Mouse (Mus musculus) adipocyte (in vitro differentiated cells): Measurements from ENCODE around the gene Bcl2a1b.
"Not testable (repeated sequence)": the region's sequence is repeated elsewhere in the genome, so short reads cannot be mapped to it uniquely, and the experiment has no call there.

ENCODE experiments used
- DNase-seq: peaks from one replicate; pipeline ENCODE4 v3.0.0-alpha.2; 2016; ENCODE audit warnings: low spot score

Bcl2a1b gene

GRCm38 (mm10) chr9:89198969-89199416, at the start of gene Bcl2a1b, which contains the start of gene Gm29094:
TSS of gene Bcl2a1b (plus strand) at chr9:89199209.
TSS of gene Gm29094 (plus strand) at chr9:89199379.
- DNase-seq, result not testable (repeated sequence)

DNA sequence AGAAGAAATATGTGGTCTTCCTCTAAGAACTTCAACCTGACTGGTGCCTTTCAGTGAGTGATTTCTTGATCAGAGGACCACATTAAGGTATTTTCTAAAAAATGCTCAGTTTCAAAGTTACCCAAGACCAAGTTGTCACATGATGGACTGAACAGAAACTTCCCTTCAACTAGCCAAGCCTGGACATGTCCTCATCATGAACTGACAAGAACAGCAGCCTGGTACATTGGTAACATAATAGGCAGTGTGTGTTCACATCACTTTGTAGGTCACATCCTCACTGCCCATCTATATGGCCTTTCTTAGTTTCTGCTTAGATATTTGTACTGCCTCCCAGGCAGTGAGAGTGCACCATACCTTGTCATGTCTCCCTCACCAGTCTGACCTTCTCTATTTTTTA, 26.5 kb upstream of the Bcl2a1b start:
- not testable (repeated sequence) for DNase-seq

DNA sequence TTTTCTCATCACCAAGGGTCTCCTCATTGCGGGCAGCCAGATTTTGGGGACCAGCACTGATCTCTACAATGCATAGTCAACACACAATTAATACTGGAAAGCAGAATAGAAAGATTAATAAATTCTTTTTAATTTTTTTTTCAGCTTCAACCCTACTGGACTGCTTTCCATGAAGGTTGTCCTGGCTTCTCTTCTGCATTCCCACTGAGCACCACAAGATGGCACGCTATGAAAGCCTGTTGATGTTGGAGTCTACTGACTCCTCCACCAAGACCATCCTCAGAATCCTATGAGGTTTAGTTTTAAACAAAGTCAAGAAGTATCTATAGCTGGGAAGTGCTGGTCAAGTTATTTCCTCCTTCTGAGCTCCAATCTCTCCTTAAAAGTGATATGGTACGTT, 20.2 kb upstream of the Bcl2a1b start:
- DNase-seq, result peak; percentile 23

DNA sequence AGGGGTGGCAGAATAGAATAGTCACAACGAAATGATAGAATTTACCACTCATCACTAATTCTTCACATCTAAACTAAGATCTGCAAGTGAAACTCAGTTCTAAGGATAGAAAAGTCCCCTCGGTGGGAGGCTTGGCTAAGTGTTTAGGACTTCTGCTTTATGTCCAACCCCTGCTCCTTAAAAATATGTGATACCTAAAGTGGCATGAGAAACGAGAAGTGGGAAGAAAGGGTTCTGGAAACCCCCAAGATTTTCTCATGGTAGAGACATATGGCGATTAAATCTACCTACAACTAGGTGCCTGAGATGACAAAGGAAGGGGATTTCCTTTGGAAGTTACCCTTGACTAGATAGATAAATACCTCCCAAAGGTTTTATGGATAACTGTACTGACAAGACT, 19.5 kb upstream of the Bcl2a1b start:
- not testable (repeated sequence) for DNase-seq

- not testable (repeated sequence) for DNase-seq
Measured at GRCm38 (mm10) chr9:89187006-89187405, 12.0 kb upstream of the Bcl2a1b start.

GRCm38 (mm10) chr9:89195483-89195882, 3.5 kb upstream of the Bcl2a1b start:
- DNase-seq, result not testable (repeated sequence)

DNA sequence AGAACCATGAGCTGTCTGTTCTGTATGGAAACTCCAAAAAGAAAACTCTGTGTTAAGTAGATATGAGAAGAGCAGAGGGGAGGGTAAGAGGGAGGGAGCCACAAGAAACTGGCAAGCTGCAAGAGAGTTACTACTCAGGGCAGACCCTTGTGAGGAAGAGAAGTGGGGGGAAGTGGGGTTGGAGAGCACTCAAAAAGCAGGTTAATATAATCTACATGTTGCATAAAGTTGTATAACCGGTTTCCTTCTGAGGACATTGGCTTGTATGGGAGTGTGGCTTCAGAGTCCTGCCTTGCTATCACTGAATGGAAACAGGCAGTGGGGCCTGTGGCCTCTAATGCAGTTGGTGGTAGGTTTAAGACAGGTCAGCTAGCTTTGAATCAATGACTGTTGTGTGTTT, 1.5 kb upstream of the Bcl2a1b start:
- not testable (repeated sequence) for DNase-seq

- not testable (repeated sequence) for DNase-seq
Measured at GRCm38 (mm10) chr9:89198349-89198748, 660 bp upstream of the Bcl2a1b start.

DNA sequence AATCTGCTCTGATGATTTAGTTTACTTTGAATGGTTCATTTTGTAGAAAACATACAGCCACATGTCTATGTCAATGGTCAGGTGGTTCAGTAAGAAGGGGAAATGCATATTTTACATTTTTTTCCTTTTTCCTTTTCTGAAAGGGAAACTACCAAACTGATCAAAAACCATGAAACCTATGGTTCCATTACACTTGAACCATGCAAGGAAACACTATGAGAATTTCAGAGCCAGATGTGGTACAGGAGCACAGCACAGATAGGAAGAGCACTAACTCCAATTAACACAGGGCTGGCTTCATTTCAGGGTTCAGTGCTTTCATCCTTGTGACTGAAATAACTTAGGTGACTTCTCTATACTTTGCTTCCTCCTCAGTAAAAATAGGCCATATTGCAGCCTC, 3.2 kb downstream of the Bcl2a1b start:
- DNase-seq, result not testable (repeated sequence)

GRCm38 (mm10) chr9:89208939-89209338, 9.9 kb downstream of the Bcl2a1b start:
- DNase-seq, result not testable (repeated sequence)

GRCm38 (mm10) chr9:89210353-89211064, 11.5 kb downstream of the Bcl2a1b start, which contains the start of gene Mthfs:
TSS of gene Mthfs (plus strand) at chr9:89210676.
- peak; percentile 7 for DNase-seq

- DNase-seq, result peak; percentile 20
Measured at GRCm38 (mm10) chr9:89211065-89211858, 12.3 kb downstream of the Bcl2a1b start.

- not testable (repeated sequence) for DNase-seq
Measured at GRCm38 (mm10) chr9:89212428-89212827, 13.4 kb downstream of the Bcl2a1b start.

DNA sequence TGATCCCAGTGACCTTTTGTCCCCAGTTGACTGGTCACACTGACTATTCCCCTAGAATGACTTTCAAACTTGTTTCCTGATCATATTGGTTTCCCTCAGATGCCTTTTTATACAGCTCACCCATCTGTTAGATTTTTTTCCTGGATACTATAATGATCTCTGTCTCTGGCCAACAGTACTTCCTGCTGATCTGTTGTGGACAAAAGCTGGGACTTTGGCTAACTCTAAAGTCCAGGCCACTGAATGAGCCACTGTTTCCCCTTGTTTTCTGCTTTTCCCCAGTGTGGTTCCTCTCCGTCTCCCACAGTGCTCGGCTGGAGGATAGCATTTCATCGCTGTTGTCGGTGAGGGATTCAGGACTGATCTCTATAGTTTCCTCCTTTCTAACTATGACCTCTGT, 19.2 kb downstream of the Bcl2a1b start:
- DNase-seq, result not testable (repeated sequence)

DNA sequence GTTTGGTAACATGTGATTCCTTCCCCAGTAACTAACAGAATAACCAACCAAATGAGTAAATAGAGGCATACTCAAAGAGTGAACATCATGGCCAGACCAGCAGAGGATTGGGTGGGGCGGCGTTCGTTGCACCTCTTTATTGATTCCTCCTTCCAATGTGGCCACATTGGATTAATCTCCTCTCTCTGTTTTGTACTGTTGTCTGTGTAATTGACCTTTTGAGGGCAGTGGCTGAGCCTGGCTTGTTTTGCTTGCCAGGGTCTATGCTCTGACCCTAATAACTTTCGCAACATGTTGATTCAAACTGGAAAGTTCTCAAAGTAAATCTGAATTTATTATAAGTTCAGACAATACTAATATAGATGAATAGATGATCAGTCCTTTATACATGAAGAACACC, 20.7 kb downstream of the Bcl2a1b start:
- DNase-seq, result not testable (repeated sequence)

DNA sequence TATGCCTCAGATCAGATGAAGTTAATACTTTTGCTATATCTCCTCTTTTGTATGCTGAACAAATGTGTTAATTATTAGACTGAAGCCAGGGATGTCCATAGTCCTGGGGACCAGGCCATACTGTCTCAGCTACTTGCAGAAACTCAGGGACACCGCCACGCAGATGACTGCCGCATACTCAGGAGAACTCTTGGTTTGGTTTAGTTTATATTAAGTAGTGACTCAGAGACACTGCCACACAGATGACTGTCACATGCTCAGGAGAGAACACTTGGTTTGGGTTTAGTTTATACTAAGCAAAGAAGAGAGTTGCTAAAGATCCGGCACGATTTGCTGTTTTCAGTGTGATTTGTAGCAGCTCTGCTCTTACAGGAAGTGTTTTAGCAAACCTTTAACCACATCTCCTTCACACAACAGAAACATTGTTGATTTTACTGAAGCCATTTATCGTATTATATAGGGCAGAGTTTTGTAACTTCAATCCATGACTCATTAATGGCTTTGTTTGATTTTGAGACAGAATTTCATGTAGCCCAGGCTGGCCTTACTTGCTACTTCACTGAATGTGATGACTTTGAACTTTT, 21.8 kb downstream of the Bcl2a1b start:
- not testable (repeated sequence) for DNase-seq

DNA sequence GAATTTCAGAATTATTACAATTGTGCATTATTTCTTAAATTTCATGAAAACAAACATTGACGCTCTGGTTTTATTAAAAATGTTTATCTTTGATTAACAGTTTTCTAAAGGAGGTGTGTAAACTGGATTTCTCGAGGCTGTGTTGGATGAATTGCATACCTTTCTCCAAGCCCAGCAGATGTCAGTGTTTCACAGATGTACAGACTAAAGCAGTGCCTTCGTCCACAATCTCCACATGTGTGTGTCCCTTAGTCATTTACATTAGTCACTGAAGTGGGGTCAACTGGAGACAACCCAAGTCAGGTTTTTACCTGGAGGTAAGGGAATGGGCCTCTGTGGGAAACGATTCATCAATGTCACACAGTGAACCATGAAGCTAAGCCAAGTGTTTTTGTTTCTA, 27.1 kb downstream of the Bcl2a1b start:
- DNase-seq, result peak; percentile 11

DNA sequence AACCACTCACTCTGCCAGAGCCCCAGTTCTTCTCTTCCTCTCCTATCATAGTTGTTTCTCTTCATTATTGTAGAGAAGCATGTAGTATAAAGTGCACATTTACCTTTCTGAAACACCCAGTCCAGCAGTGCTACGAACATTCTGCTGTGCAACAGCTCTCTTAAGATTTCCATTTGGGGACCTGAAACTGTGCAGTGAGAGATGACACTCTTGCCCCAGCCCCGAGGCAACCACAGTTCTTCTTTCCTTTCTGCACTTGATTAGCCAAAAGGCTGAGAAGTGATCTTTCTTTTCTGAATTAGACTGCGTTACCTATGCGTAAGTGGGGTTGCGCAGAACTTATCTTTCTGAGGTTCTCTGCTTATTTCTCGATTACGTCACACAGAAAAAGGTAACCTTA, 29.1 kb downstream of the Bcl2a1b start:
- DNase-seq, result no peak

DNA sequence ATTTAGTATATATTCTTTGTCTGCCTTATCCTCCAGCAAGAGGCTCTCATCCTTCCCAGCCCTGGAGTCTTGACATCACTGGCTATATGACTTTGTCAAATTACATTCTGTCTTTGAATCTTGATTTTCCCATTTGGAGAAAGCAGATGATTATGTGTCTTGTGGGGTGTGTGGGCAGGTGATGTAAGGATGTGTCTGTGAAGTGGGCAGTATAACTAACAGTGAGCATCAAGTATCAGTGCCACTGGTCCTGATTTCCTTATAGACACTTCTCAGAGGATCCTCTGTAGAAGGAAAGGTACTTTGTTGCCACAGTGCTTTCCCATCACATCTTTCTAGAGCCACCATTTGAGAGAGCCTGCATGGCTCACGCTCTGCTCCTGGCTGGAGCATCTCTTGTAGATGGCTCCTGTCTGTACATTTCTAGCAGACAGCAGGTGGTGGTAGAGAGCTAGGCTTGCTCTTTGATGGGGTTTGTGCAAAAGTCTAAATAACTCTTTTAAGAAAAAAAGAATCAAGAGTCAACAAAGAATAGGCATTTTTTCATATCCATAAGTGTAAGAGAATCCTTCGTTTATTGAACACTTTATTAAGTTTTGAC, 32.0 kb downstream of the Bcl2a1b start:
- not testable (repeated sequence) for DNase-seq

GRCm38 (mm10) chr9:89237131-89237530, 38.1 kb downstream of the Bcl2a1b start:
- not testable (repeated sequence) for DNase-seq

- DNase-seq, result not testable (repeated sequence)
Measured at GRCm38 (mm10) chr9:89238976-89239505, 40.0 kb downstream of the Bcl2a1b start.

DNA sequence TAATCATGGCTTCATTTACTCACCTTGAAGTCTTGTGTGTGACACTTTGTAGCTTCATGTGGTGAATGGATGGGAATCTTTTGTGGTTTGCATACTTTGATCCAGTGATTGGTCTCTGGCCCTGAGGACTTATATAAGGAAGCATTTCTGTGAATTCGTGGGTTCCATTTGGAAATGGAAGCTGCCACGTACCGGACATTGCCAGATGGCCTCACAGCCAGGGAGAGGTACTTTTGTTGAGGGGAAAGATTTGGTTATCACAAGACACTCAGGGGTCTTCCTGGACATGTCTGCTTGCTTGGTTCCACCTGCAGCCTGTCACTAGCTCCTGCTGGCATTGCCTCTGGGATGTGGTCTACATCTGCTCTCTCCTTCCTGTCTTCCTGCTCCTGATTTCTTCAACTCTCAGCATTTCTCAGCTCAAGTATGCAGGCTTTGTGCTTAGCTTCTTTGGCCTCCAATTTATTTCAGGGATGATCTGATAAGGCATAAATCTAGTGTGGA, 41.6 kb downstream of the Bcl2a1b start:
- DNase-seq, result not testable (repeated sequence)
